Mouse (Mus musculus): ENCODE measurements around the gene Gm8890.
"Not testable (repeated sequence)": the region's sequence is repeated elsewhere in the genome, so short reads cannot be mapped to it uniquely, and the experiment has no call there.

The Gm8890 gene

DNA sequence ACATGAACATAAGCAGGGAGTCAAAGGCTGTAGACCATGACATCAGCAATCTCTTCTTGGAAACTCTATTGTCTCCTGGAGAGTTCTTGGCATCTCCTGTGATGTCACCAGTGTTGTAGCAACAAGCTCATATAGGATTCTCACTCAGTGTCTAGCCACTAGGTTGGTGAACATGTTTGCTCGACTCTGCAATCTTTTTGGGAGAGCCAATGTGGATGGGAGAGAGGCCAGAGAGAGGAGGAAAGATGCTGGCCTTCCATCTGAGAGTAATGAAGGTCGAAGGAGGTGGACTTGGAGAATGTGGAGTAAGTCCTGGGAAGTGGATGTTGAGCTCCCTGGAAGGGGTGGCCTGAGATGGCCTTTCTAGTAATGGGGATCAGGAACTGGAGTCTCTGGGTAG is at the start of gene Gm8890:
TSS of gene Gm8890 (plus strand) at position 301 of the 400 bp plus-strand sequence.
- not testable (repeated sequence) for DNase-seq (ENCODE audit: low spot score in 2 of 2)

- not testable (repeated sequence) for DNase-seq (ENCODE audit: low spot score in 2 of 2)
Observed at GRCm38 (mm10) chr5:11256221-11256620, 388 bp downstream of the Gm8890 start.
